Mouse (Mus musculus) cerebellum, adult 8-10 months (tissue): ENCODE results near the gene Nudt7.

Experiments
- DNase-seq: peaks from one replicate; pipeline ENCODE4 v3.0.0; 2022

Nudt7 gene

DNA sequence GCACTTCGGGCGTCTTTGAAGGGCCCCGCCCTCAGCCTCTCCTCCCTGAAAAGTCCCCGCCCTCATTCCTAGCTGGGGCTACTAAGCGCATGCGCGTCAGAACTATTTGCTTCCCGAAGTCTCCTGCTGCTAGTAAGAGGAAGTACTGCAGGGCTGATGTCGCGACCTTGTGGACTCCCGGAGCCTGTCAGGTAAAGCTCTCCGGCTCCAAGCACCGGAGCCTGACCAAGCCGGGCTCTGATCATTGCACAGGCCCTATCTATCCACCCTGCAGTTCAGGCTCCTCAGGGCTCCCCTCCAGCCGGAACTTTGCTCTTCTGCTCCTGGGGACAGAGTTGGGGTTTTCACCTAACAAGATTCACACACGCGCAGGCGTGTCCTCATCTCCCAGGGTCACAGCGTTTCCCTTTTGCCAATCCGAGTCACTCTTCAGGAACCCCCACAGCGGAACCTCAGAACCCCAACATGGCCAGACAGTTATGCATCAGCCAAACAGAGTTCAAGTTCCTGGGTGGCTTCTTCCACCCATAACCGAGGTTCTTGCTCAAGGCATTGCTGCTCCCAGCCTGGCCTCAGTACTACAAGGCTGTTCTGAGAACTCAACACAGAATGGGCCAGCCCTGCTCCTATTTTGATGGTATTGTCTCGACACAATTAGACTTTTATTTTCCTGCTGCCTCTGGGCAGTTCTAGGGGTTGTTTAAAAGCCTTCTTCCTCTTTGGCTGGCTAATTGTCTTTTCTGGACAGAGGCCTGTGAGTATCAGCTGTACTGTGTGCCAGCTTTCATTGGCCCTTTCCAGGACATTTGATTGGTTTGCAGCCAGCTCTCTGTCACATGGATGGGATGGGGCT lies at the start of gene Nudt7:
Gene Nudt7 (plus strand): TSS at position 48 of the 853 bp plus-strand sequence.
- peak; percentile 78 for DNase-seq

GRCm38 (mm10) chr8:114087932-114088331 lies 45.4 kb upstream of the Nudt7 start:
- DNase-seq, result no peak

GRCm38 (mm10) chr8:114090736-114091135 lies 42.6 kb upstream of the Nudt7 start:
- DNase-seq, result no peak

- no peak for DNase-seq
Observed at GRCm38 (mm10) chr8:114093321-114093720, 40.0 kb upstream of the Nudt7 start.

GRCm38 (mm10) chr8:114094526-114094925 lies 38.8 kb upstream of the Nudt7 start:
- no peak for DNase-seq

DNA sequence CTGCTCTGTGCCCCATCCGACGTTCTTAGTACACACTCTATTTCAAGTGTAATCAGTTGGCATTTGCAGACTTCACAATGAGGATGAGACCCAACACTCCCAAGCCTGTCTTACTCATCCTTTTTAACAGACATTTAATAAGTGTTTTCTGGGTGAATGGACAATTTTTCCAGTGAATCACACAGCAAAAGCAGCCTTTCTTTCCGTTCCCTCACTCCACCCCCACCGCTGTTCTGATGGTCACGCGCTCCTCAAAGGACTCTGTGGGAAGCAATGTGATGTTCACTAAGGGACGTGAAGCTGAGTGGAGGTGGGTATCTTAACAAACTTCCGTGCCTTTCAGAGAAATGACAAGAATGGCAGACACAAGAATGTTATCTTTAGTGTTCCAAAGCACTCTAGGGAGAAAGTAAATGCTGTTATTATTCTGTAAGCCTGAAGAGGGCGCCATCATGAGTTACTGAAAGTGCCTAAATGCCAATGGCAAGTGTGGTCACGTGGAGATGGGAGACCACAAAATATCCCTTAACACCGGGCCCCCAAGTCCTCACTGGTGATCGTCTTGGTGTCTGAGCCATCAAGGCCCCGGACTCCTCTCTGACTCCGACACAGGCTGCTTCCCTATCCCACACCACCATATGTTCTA lies 32.7 kb upstream of the Nudt7 start:
- DNase-seq, result no peak

GRCm38 (mm10) chr8:114103401-114103800 lies 30.0 kb upstream of the Nudt7 start:
- DNase-seq, result no peak

DNA sequence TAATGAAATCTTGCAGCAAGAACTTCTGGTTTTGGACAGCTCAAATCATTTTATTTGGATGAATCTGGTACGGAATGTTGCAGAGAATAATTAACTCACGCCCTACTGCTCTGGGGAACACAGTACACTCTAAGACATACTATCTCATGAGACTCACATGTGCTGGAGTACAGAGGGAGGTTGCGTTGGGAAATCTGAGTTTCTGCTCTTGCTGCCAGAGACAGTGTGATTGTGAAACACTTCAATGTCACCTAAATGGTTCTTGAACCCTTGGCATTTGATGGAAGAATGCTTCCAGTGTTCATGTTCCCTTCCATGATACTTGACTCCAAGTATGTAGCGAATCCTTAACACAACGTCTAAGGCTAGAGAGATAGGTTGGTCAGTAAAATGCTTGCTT lies 27.4 kb upstream of the Nudt7 start:
- DNase-seq, result no peak

GRCm38 (mm10) chr8:114109365-114110140 lies 23.8 kb upstream of the Nudt7 start:
- DNase-seq, result no peak

GRCm38 (mm10) chr8:114115076-114115475 lies 18.3 kb upstream of the Nudt7 start:
- DNase-seq, result no peak

DNA sequence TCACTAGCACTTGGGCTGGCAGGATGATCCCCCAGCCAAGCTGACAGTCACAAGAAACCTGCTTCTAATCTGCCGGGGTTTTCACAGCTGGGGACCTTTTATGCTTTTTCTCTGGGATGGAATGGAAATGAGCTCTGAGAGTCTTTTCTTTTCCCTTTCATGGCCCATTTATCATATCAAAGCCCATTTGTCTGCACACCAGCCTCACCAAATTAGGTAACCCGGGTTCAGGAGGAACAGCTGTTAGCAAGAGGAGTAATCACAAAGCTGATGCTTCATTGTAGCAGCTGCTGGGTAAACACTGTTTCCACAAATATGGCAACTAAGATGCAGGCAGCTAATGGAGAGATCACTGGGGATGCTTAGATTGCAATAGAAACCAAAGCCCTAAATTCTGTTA lies 17.3 kb upstream of the Nudt7 start:
- no peak for DNase-seq

DNA sequence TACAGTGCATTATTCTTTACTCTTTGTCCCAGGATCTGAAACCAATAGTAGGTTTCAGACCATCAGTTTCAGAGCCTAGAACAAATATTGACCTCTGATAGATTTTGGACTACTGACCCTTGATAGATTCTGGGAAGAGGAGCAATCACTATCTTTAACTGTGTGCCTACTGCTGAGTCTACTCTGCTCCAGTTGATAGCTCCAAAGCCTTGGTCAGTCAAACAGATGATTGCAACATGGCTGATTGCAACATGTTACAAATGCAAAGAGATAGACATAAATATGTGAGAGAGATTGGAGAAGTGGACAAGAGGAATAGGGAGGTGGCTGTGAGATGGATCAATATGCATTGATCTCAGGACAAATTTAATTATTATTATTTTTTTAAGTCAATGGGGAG lies 15.9 kb upstream of the Nudt7 start:
- DNase-seq, result no peak

DNA sequence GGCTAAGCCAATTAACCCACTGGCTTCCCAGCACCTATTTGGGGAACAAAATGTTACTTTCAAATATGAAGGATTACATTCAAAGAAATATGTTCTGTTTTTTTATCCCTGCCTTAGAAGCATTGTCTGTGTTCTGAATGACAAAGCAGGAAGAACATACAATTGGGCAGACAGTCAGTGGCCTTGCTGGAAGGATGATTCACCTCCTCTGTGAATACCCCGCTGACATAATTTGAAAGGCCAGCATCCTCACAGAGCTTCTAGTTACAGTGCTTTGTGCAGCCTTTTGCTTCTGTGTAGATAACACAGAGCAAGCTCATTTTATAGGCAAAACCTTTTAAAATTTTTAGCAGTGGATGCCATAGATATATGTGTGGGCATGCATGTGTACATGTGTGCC lies 11.6 kb upstream of the Nudt7 start:
- no peak for DNase-seq

DNA sequence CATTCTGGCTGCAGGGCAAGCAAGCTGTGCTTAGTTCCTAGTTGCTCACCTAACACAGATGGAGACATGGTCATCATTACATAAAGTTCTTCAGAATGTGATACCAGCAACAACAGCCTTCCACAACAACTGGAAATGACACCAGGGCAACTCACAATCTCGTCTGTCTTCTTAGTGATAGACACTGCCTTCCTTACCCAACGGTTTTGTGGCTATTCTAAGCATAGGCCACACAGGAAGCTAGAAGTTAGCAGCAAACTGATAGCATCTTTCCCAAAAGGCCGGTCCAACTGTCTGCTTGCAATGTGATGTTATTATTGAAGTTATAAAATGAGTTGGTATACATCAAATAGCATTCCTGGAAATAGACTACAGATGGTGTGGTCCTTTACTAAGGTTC lies 9.7 kb upstream of the Nudt7 start:
- DNase-seq, result no peak

DNA sequence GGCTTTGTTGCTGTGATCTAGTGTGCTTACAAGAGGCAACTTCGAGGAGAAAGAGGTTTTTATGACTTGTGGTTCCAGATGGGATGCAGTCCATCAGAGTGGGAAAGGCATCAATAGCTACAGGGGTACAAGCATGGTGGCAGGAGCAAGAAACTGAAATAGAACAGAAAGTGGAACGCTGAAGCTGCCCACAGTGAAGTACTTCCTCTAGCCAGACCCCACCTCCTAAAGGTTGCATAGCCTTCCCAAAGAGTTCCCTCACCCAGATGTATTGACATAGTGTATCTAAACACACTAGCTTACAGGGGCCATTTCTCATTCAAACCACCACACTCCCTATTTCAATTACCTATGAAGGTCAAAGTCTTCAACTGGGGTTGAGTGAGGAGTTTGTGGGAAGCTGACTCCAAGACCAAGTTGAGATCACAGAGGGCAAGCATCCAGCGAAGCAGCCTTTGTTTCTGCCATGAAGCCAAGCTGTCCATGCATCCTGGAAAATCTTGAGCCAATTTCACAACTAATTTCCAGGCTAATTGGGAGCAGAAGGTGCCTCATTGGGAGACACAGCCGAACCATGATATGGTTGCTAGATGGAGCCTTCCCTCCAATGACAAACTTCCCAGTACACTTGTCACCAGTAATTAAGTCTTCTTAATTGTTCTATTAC lies 9.1 kb upstream of the Nudt7 start:
- no peak for DNase-seq

GRCm38 (mm10) chr8:114130838-114131237 lies 2.5 kb upstream of the Nudt7 start:
- DNase-seq, result no peak

GRCm38 (mm10) chr8:114131421-114131820 lies 1.9 kb upstream of the Nudt7 start:
- no peak for DNase-seq

GRCm38 (mm10) chr8:114133050-114133509 lies 277 bp upstream of the Nudt7 start:
- no peak for DNase-seq

DNA sequence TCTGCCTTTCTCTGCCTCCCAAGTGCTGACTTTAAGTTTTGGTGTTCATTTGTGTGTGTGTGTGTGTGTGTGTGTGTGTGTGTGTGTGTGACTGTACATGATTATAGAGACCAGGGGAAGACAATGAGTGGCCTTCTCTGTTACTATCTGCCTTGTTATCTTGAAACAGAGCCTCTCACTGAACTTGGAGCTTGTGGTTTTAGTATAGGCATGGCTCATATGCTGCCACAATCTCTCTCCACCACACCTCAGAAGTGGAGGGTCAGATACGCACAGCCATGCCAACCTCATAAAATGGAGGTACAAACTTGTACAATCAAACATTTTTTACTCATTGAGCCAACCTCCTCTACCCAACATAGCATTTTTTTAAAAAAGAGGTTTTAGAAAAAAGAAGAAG lies 3.4 kb downstream of the Nudt7 start:
- no peak for DNase-seq

DNA sequence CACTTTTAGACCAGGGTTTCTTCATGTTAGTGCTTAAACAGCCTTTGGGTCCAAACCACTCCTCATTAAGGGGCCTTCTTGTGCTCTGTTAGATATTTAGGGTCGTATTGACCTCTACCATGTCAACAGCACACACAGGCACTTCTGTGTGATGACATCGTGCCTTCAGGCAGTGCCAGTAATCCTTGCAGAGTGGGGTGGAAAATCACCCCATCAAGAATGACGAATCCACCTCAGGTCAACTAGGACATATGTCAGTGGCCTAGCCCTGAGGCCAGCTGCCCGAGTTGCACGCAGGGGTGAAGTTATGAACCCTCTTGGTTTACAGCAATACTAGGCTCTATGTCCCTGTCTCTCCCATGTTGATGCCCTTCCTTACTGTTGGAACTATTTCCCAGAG lies 3.8 kb downstream of the Nudt7 start:
- no peak for DNase-seq

GRCm38 (mm10) chr8:114140437-114140836 lies 7.1 kb downstream of the Nudt7 start:
- no peak for DNase-seq

GRCm38 (mm10) chr8:114142199-114142598 lies 8.8 kb downstream of the Nudt7 start:
- no peak for DNase-seq
